Mouse (Mus musculus) frontal cortex, postnatal 25 days (tissue): ENCODE data around the gene Fkbp9.

Source experiments
- DNase-seq, 2 experiments: peaks; one replicate each; pipeline ENCODE4 v3.0.0; 2022; ENCODE audit warnings: low spot score in 2 of 2

The Fkbp9 gene

GRCm38 (mm10) chr6:56831697-56832406 is at the start of gene Fkbp9:
Gene Fkbp9 (plus strand): TSS chr6:56832059.
- peak; percentile 11 to 37 for DNase-seq

- DNase-seq = no peak
These were observed 48.1 kb upstream of the Fkbp9 start for GRCm38 (mm10) chr6:56783561-56784272.

GRCm38 (mm10) chr6:56785068-56785467 is 46.8 kb upstream of the Fkbp9 start:
- no peak for DNase-seq

DNA sequence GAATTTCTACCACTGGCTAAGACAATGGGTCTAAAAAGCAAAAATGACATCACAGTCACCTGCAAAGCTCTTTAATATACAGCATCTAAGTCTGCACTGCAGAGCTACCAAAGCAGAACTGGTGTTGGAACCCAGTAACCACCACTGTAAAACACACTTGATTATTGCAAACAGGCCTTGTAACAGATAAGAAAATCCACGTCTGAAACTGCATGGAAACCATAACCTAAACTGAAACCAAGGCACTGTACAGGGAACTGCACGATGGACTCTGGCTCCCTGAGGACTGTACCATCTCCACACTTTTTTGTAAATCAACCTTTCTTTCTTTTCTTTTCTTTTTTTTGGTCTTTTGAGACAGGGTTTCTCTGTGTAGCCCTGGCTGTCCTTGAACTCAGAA is 44.2 kb upstream of the Fkbp9 start:
- no peak for DNase-seq

- DNase-seq = no peak
These were observed 42.5 kb upstream of the Fkbp9 start for GRCm38 (mm10) chr6:56789336-56789735.

DNA sequence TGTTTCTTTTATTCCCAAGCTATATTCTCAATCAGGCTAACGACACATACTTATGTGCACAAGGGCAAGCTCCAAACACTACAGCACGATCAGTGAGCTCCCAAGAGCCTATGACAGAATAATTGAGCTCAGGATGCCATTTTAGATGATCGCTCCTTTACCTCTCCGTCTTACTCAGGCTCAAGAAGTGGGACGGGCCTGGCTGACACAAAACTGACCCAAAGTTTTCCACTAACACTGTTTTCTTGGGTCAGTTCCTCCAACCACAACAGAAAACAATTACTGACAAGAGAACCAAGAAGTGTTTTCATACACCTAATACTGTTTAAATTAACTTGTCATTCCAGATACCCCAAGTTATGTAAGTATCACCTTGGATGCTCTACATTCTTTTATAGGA is 37.0 kb upstream of the Fkbp9 start:
- no peak for DNase-seq

DNA sequence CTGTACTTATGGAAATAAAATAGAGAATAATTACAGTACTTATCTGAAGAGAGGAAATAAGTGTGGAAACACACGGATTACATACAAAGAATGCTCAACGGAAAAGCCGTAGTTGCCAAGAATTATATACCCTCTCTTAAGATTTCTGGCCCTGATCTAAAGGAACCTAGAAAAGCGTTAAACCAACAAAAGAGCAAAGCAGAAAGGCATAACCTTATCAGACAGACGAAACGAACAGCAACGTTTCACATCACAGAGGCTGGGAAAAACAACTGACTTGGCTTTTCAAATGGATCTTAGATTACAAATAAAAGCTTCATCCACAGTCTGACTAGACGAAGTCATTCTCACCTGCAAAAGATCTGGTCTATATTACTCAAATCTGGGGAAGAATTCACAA is 35.6 kb upstream of the Fkbp9 start:
- no peak for DNase-seq

GRCm38 (mm10) chr6:56796668-56797141 is 35.2 kb upstream of the Fkbp9 start:
- DNase-seq = no peak

DNA sequence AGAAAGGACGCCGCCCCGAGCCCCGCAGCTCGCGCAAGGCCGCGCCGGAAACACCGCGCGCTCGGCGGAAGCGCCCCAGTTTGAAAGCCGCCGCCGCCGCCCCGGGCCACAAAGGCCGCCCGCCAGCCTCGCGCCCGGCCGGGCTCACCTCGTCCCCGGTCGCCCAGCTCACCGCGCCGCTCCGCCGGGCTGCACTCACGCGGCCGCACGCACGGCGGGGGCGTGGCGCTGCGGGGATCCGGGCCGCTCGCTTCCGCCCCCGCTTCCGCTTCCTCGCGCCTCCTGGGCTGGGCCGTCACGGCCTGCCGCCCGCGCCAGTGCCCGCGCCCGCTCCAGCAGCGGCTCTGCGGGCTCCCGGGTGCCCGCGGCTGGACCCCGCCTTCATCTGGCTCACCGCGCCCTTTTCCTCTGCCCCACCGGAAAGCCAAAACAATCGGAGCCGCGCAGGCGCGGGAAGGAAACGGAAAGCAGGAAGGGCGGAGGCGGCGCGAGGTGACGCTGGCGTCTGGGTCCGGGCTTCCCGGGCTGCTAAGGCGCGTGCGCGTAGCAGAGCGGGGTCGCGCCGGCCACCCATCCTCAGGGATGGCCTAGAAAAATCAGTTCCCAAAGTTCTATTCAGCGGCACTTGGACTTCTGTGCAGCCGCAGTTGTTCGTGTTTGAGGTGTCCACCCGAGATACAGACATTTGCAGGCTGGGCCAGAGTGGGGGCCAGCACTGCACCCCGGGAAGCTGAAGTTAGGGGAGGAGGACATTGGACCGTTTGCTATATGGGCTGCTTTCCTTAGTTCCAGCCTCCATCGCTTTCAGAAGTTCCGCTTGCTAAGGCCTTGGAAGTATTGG is 34.3 kb upstream of the Fkbp9 start, which contains the start of gene Kbtbd2:
TSS of gene Kbtbd2 (minus strand) at position 503 of the 841 bp plus-strand sequence.
- peak; percentile 85 to 92 for DNase-seq

DNA sequence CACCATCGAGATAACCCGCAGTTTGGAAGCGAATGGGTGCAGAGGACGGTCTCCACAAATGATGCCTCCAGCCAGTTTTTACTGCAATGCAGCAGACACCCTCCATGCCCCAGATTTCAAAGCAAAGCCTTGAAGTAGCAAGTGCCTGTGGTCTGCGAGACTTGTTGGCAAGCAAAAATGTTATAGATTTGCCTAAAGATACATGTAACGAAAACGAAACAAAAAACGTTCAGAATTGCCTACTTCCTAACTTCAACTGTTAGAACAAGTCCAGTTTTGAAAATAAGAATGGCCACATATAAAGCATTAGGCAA is 33.8 kb upstream of the Fkbp9 start:
- no peak for DNase-seq

DNA sequence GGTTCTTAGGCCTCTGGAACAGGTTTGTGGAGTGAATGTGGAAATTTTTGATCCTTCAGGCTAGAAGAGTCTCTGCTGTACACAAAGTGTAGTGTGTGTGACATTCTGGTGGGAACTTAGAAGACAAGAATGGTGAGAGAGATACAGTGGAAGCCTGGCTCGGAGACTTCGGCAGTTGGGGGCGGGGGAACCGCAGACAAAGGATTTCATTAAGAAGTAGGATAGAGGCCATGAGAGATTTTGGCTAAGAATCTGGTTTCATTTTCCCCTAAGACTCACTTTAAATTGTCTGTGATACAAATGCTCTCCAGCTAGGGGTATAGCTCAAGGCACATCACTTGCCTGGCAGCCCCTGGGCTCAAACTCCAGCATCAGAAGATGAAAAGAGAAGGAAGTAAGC is 26.8 kb upstream of the Fkbp9 start:
- no peak for DNase-seq

GRCm38 (mm10) chr6:56806195-56806594 is 25.7 kb upstream of the Fkbp9 start:
- DNase-seq = no peak

DNA sequence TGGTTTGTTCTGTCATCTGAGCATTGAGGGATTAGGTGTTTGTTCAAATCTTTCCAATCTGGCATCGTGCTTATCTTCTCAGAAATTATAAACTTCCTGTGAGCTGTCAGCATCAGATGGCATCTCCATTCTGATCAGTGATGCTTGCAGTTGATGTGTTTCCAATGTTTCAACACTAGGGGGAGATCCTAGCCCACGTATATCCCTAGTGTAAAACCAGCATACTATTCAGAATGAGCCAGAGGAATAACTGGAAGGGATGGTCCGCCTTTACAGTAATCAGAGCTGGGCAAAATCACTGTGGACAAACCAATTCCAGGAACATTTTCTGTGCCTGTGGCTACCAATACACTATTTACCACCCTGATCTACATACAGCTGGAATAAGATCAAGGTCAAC is 23.2 kb upstream of the Fkbp9 start:
- DNase-seq = no peak

GRCm38 (mm10) chr6:56813332-56813731 is 18.5 kb upstream of the Fkbp9 start:
- no peak for DNase-seq

- no peak for DNase-seq
These were observed 13.3 kb upstream of the Fkbp9 start for GRCm38 (mm10) chr6:56818436-56819123.

DNA sequence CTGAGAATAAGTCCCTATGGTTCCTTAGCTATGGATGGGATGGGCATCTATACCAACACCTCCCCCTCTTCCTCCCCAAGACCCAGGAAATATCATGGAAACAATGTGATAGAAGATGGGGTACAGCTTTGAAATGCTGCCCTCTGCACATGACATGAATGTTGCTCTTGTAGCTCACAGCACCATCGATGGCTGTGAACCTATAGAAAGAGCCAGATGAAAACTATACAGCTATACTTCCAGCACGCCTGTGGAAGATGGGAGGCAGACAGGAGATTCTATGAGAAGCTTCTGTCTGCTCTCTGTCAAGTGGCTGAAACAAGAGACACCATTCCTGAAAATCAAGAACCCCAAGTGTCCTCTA is 12.8 kb upstream of the Fkbp9 start:
- no peak for DNase-seq

- DNase-seq = no peak
These were observed 6.2 kb upstream of the Fkbp9 start for GRCm38 (mm10) chr6:56825657-56826056.

DNA sequence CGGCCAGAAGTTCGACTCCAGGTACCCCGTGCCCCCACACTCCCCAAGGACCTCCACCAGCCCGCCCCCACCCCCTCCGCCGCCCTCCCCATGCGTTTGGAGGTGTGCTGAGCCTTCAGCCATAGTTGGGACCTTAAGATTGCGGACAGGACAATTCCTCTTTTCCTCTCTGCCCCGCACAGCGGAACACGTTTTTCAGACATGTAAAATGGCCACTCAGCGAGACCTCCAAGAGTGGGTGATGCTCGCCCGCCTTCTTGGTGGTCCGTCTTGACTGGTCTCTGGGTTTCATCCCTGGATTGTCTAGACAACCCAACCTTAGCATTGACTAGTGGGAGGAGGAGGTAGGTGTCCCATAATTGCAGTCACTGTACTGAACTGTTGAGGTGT is 543 bp downstream of the Fkbp9 start:
- DNase-seq = no peak

DNA sequence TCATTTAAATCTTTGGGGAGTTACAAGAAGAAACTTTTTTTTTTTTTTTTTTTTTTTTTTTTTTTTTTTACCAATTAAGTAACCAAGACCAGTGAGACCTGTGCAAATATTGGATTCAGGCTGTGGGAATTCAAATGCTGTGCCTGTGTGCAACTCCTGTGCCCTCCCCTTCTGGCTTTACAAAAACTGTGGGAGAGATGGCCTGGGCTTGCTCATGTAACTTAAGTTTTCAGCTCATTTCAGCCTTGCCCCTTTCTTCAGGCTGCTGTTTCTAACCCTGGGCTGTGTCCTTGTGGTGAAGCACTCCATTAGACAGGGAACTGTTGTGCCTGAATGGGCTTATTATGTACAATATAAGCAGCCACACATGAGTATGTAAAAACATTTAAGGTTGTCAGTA is 971 bp downstream of the Fkbp9 start:
- no peak for DNase-seq

GRCm38 (mm10) chr6:56834769-56835168 is 2.9 kb downstream of the Fkbp9 start:
- DNase-seq = no peak

- DNase-seq = no peak
These were observed 3.7 kb downstream of the Fkbp9 start for GRCm38 (mm10) chr6:56835532-56835931.

DNA sequence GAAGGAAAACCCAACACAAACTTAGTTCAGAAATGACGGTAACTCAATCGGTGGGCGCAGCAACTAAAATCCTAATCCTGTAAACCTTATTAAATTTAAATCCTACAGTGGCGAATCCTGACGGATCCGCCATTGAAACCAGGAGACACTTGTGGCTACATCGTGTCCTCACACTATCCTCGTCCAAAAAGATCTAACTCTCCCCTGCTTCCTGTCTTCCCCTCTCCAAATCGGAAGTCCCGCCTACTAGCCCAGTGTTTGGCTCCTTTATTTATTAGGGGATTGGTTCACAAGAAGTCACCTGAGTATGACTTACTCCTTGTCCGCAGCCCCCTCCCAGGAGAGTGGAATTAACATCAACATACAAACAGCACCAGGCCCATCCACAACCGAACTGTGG is 5.3 kb downstream of the Fkbp9 start:
- no peak for DNase-seq
